Mouse (Mus musculus) urinary bladder, postnatal 36 days (tissue): ENCODE measurements at regions not wholly inside any gene's neighbourhood (a gene's known extent, or its start where the extent isn't known, plus 50 kb on each side); places are given as distances from the start of the nearest gene placed in this dataset.

Experiments
- DNase-seq, 2 experiments: peaks; one replicate each; pipeline ENCODE4 v3.0.0; 2022; ENCODE audit warnings: low spot score in 2 of 2, mixed read lengths in 1 of 2

DNA sequence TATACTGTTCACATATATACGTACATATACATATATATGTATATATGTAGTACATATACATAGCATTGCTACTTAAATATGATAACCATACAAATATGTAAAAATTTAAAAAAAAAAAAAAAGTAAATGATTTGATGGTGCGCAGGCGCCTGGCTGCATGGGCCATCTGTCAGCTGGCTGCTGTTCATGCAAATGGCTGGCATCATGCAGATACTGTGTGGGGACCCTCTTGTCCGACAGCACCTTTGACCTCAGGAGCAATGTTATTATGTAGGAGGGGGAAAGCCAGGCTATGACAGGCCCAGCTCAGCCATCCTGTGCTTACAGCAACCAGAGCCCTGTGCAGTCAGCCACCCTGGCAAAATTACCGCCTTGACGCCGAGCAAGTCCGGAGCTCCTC lies 65.1 kb upstream of the Tnrc6c start:
- no peak for DNase-seq

DNA sequence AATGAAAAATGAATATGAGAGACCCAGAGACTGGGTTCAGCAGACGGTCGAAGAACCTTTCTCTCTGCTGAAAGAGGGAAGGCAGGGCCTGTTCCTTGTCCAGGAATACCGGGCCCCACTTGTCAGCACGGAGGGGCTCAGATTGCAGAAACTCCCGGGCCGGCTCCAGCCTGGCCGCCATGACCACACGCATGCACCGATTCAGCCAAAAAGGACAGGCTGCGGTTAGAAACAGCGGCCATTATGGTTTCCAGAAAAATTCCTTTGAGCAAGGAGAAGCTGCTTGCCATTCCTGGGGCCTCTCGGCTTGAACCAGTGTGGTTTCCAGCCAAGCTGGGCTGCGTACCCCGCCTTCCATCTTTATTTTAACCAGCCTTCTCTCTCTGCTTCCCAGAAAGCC lies 64.7 kb upstream of the Tnrc6c start:
- DNase-seq: no peak

DNA sequence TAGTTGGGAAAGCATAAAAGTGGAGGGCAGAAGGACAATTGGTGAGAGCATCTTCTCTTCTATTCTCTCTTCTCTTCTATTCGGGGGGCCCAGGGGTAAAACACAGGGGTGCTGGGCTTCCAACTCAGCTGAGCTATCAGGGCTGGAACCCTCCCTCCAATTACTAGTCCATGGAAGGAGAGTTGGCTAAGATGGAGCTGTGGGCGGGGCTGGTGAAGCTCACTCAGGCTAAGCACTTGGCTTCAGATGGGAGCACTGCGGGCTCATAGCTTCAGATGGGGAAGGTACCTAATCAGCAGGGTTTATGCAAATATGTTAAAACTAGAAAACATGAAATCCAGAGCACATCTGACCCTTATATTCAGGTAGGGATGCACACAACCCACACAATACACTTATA lies 61.5 kb upstream of the Tnrc6c start:
- no peak for DNase-seq

DNA sequence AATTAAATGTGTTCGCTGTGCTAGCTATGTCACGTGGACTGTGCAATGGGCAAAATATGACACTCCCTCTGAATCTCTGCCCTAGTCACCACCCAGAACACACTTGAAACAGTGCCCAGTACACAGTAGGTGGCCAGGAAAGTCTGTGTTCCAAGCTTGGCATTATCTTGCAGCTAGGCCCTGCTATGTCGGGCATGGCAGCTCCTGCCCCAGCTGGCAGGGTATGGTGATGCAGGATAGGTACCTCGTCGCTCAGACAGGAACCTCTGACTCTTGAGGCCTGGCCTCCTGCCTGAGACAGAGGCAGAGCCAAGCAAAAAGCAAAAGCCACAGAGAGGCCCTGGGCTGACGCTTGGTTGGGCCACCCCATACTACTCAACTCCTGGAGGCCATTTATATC lies 57.9 kb upstream of the Tnrc6c start:
- peak in 1 of 2 experiments; percentile 62 for DNase-seq

DNA sequence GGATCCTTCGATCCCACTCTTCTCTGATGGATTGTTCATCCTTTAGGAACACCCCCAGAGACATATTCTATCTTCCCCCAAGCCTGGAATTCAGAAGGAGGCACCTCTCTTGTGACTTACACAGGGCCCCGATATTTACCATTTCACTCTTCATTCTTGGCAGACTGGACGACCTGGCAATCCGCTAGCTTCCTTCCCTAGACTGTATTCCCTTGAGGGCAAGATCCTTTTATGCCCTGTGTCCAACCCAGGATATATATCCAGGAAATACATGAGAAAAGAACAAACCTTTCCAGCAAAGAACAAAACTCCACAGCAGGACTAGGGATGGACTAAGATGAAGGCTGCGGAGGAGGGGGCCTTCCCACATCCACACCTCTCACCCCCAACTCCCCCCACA lies 56.3 kb upstream of the Tnrc6c start:
- DNase-seq: no peak

DNA sequence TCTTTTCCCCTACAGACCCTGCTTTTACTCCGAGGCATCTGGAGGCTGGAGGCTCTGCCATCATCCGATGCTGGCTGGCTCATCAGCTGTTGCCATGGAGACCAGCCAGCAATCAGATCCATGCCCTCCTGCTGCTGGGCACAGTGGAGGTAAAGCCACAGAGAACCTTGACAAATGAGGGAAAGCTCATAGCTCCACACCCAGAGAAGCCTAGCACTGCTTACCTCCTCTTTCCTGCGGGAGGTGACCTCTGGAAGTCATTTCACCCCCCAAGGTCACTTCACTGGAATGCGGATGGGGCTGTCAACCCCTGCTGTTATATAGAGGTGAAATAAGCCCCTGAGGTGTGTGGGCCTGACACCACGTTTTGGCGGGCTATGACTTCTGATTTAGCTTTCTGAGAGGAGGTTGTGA lies 55.9 kb upstream of the Tnrc6c start:
- no peak for DNase-seq

DNA sequence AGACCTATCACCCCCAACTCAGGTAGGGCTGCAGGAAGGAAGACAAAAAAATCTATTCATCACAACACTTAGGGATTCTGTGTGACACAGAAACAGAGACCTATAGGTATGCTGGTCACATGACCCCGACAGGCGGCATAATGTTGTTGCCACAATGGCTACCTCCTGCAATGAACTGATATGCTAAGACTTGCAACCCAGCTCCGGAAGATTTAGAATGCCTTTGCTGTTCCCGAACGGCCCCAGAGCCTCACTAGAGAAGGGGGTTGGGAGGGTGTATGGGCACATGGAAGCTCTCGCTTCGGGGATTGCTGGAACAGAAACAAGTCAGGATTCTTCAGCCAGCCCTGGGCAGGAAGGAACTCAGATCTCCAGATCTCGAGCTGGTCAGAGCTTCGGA lies 55.5 kb upstream of the Tnrc6c start:
- no peak for DNase-seq

DNA sequence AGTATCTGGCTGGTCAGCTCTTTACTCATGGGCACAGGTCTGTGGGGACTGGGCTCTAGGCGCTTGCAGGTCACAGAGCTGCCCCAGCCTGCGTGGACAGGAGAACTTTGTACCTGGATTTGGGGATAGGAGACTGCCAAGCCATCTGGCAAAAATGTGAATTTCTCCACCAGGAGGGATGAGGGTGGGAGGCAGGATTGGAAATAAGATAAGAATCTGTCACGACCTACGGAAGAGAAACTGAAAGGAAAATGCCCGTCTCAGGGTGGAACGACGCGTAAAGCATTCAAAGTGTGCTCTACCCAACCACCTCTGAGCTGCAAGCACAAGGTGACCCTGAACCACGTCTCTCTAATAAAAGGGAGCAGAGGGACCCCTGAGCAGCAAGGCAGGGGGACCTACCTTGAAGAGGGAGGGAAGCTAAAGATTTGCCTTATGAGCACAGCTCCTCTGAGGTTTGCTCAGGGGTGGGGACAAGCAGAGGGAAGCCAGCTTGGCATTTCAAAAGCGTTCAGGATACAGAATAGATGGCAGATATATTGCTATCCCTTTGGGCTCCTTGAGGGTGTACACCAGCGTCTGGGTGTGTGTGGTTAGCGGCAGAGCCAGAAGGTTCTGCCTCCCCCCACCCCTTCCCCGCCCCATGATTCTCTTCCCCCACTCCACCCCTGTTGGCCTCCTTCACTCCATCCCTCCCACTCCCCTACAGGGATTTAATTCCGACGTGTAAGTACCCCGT lies 54.9 kb upstream of the Tnrc6c start:
- DNase-seq: no peak

DNA sequence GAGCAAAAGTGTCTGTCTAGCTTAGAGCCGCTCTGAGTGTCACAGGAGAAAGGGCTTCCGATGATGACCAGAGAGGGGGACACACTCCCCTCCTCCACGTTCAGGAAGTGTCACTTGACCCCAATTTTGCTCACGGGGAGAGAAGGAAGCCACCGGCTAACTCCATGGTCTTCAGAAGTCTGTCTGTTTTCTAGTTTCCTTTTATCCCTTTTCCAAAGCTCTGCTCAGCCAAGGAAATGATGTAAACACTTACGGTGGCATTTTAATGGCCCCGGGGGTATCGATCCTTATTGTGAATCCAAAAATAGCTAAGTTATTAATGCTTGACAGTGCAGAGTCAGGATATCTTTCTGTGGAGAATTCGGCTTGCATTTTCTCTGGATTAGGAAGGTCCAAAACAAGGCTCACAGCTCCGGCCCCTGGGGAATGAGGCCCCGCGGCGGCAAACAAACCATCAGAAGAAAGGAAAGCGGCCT lies 54.3 kb upstream of the Tnrc6c start:
- no peak for DNase-seq

DNA sequence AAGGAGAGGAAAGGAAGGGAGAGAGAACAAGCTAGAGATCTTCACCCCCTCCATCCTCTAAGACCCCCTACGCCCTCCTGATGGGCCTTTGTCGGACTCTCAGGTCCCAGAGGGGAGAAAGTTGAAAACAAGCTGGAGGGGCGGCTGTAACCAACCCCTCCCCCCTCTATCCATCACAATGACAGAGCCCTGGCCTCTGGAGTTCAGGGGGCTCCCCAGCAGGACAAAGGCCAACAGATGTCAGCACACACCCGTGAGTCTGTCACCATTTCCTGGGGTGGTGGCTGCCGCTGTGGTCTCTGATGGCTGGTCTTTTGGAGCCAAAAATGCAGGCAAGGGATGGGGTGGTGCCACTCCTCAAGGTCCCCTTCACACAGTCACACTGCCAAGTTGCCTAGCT lies 52.9 kb upstream of the Tnrc6c start:
- no peak for DNase-seq

DNA sequence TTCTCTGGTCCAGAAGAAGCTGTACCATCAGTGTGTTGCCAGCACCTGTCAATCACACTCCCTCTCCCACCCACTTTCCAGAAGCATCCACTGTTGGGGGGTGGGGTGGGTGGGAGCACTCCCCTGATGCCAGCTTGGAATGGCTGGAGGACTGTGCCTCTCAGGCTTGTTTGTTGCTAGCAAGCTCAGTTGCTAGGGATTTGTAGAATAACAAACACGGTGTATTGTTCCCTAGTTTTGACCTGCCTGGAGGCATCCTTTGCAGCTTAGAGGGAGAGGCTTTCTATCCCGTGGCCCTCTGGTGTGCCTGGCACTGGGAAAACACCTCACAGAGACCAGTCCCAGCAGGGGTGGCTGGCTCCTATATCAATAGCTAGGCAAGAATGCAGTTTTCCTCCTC lies 50.1 kb upstream of the Tnrc6c start:
- DNase-seq: no peak
